Mouse (Mus musculus) limb, embryonic 14.5 days (tissue): ENCODE results near the gene Gpbp1. TPM values are rescaled to one million over a fixed set of nuclear protein-coding genes. Genes with fewer than 3 reads are reported as not detected.

Source experiments
- ATAC-seq: fragments of 200-750 bp; cut with Nextera tagmentation; 2 replicates; pipeline ENCODE4 v1.8.0; 2017; ENCODE audit warnings: low read depth, moderate number of reproducible peaks, moderate TSS enrichment; ENCODE audit not compliant: low FRiP score
- DNase-seq: peaks from one replicate; pipeline ENCODE4 v3.0.0-alpha.2; 2015; ENCODE audit warnings: low spot score
- H3K27ac ChIP-seq: fragments of 300-500 bp; sonication (generic); replicated peaks from 2 replicates; pipeline ENCODE4 v1.5.1; 2014; ENCODE audit warnings: low read depth, mild to moderate bottlenecking, low read length, moderate library complexity, mixed read lengths
- H3K27me3 ChIP-seq: fragments of 300-500 bp; sonication (generic); 2 replicates; pipeline ENCODE4 v1.6.1; 2014; ENCODE audit warnings: low read length, mixed read lengths; ENCODE audit not compliant: control insufficient read depth, insufficient read depth
- H3K36me3 ChIP-seq: fragments of 300-500 bp; sonication (generic); 2 replicates; pipeline ENCODE4 v1.6.1; 2014; ENCODE audit warnings: mild to moderate bottlenecking, low read length, moderate library complexity, mixed read lengths; ENCODE audit not compliant: control insufficient read depth, insufficient read depth
- H3K4me1 ChIP-seq: fragments of 300-500 bp; sonication (generic); 2 replicates; pipeline ENCODE4 v1.6.1; 2014; ENCODE audit warnings: antibody characterized with exemption, low read length, mixed read lengths; ENCODE audit not compliant: control insufficient read depth, insufficient read depth
- H3K4me2 ChIP-seq: fragments of 300-500 bp; sonication (generic); replicated peaks from 2 replicates; pipeline ENCODE4 v1.6.1; 2014; ENCODE audit warnings: low read depth, mild to moderate bottlenecking, low read length, moderate library complexity; ENCODE audit not compliant: severe bottlenecking
- H3K4me3 ChIP-seq: fragments of 300-500 bp; sonication (generic); replicated peaks from 2 replicates; pipeline ENCODE4 v1.5.1; 2014; ENCODE audit warnings: low read length
- H3K9ac ChIP-seq: fragments of 300-500 bp; sonication (generic); 2 replicates; pipeline ENCODE4 v1.6.1; 2014; ENCODE audit warnings: mild to moderate bottlenecking, low read depth, low read length, moderate library complexity; ENCODE audit not compliant: severe bottlenecking
- H3K9me3 ChIP-seq: fragments of 300-500 bp; sonication (generic); 2 replicates; pipeline ENCODE4 v1.6.1; 2016; ENCODE audit warnings: low read length; ENCODE audit not compliant: control insufficient read depth
- POLR2A ChIP-seq: fragments of 200-500 bp; IDR thresholded peaks from 2 replicates; pipeline ENCODE4 v1.8.0; 2012; ENCODE audit warnings: inconsistent platforms, mild to moderate bottlenecking, moderate library complexity, borderline replicate concordance; ENCODE audit not compliant: insufficient read depth, insufficient read length; ENCODE audit errors: extremely low read depth
- WGBS: fragments of 180-500 bp; shearing (Covaris S2); extraction: QIAGEN DNeasy Blood & Tissue Kit; methylation state at CpG from one replicate; pipeline ENCODE4 v1.1.7; 2014; 5-methylcytosine and 5-hydroxymethylcytosine counted together
- polyA plus RNA-seq, 2 experiments: library from polyadenylated mRNA; depleted of rRNA in 1 of 2; stranded (reverse) in 1 of 2; unstranded in 1 of 2; fragments of >200 nt; fragmentation: Nextera tagmentation in 1 of 2; extraction: Ambion mirVana in 1 of 2; gene quantifications; 2 replicates each; pipeline versions ENCODE4 v1.2.1 to v1.2.3; 2012 to 2014

The Gpbp1 gene
- polyA plus RNA-seq, 2 experiments = 53.3 to 84.2 TPM

- ATAC-seq (no peak), DNase-seq (no peak)
- TF ChIP-seq POLR2A = no peak
- Histone ChIP-seq H3K27ac (no peak overlapping the region), H3K9ac (no peak overlapping the region), H3K36me3 (no peaks in the 10 kb centered on the region), H3K27me3 (no peaks in the 10 kb centered on the region), H3K4me3 (no peak overlapping the region), H3K4me1 (no peaks in the 10 kb centered on the region), H3K4me2 (no peak overlapping the region), H3K9me3 (no peaks in the 10 kb centered on the region)
- 93% methylated on average over 1 of the region's 1 CpGs for WGBS
Measured at GRCm38 (mm10) chr13:111531701-111532100, 41.8 kb upstream of the Gpbp1 start.

- Histone ChIP-seq H3K4me1 (no peaks in the 10 kb centered on the region), H3K27me3 (no peaks in the 10 kb centered on the region), H3K9ac (no peak overlapping the region), H3K4me2 (no peak overlapping the region), H3K36me3 (no peaks in the 10 kb centered on the region), H3K4me3 (no peak overlapping the region), H3K27ac (no peak overlapping the region), H3K9me3 (no peaks in the 10 kb centered on the region)
- 84% methylated on average over 2 of the region's 2 CpGs for WGBS
- no peak for DNase-seq
- TF ChIP-seq POLR2A = no peak
- no peak for ATAC-seq
Measured at GRCm38 (mm10) chr13:111524277-111524676, 34.4 kb upstream of the Gpbp1 start.

- no peak for TF ChIP-seq POLR2A
- DNase-seq = no peak
- H3K9me3 ChIP-seq = no peaks in the 10 kb centered on the region
- no peak overlapping the region for H3K4me3 ChIP-seq
- no peaks in the 10 kb centered on the region for H3K4me1 ChIP-seq
- no peaks in the 10 kb centered on the region for H3K36me3 ChIP-seq
- no peaks in the 10 kb centered on the region for H3K27me3 ChIP-seq
- WGBS = 80% methylated on average over 9 of the region's 9 CpGs
- H3K9ac ChIP-seq = no peak overlapping the region
- no peak for ATAC-seq
- H3K27ac ChIP-seq = no peak overlapping the region
- H3K4me2 ChIP-seq = no peak overlapping the region
Measured at GRCm38 (mm10) chr13:111522336-111522735, 32.4 kb upstream of the Gpbp1 start.

- DNase-seq = no peak
- TF ChIP-seq POLR2A = no peak
- no peak overlapping the region for H3K4me3 ChIP-seq
- H3K9ac ChIP-seq = no peak overlapping the region
- no peaks in the 10 kb centered on the region for H3K27me3 ChIP-seq
- no peak overlapping the region for H3K4me2 ChIP-seq
- no peak overlapping the region for H3K27ac ChIP-seq
- no peaks in the 10 kb centered on the region for H3K9me3 ChIP-seq
- no peak for ATAC-seq
- 70% methylated on average over 4 of the region's 4 CpGs for WGBS
- no peaks in the 10 kb centered on the region for H3K36me3 ChIP-seq
- no peaks in the 10 kb centered on the region for H3K4me1 ChIP-seq
Measured at GRCm38 (mm10) chr13:111520456-111520855, 30.5 kb upstream of the Gpbp1 start.

- Histone ChIP-seq H3K4me1 (no peaks in the 10 kb centered on the region), H3K27ac (no peak overlapping the region), H3K36me3 (no peaks in the 10 kb centered on the region), H3K4me3 (no peak overlapping the region), H3K9ac (no peak overlapping the region), H3K4me2 (no peak overlapping the region), H3K9me3 (no peaks in the 10 kb centered on the region), H3K27me3 (no peaks in the 10 kb centered on the region)
- 66% methylated on average over 5 of the region's 5 CpGs for WGBS
- no peak for ATAC-seq
- TF ChIP-seq POLR2A = no peak
- DNase-seq = no peak
Measured at GRCm38 (mm10) chr13:111518332-111518731, 28.4 kb upstream of the Gpbp1 start.
